Mouse (Mus musculus) CD8-positive naive resting alpha-beta T cell, adult 57 days (primary cell): Measurements from ENCODE around the gene Dnase1l1. TPM values are rescaled to one million over a fixed set of nuclear protein-coding genes. Genes with fewer than 3 reads are reported as not detected.

ENCODE experiments used
- total RNA-seq: library from RNA; stranded (reverse); gene quantifications from one replicate; pipeline ENCODE4 v1.2.4, GENCODE M21; 2023

The Dnase1l1 gene
- 8.8 TPM for total RNA-seq

GRCm38 (mm10) chrX:74281732-74282394 is at the start of gene Dnase1l1, which contains the start of gene Taz:
Dnase1l1 (minus strand) TSS chrX:74282337.
Taz (plus strand) TSS chrX:74281912.

GRCm38 (mm10) chrX:74328725-74329161 is 46.6 kb upstream of the Dnase1l1 start, which contains the start of gene Plxna3:
Plxna3 (plus strand) TSS chrX:74329066.

GRCm38 (mm10) chrX:74312540-74313464 is 30.7 kb upstream of the Dnase1l1 start, which contains the start of gene Fam50a:
Fam50a (plus strand) TSS chrX:74313033.

GRCm38 (mm10) chrX:74304867-74305700 is 22.9 kb upstream of the Dnase1l1 start, which contains the start of gene Gdi1:
Gdi1 (plus strand) TSS chrX:74304998.

GRCm38 (mm10) chrX:74296538-74297448 is 14.7 kb upstream of the Dnase1l1 start, which contains the start of gene Atp6ap1:
Atp6ap1 (plus strand) TSS chrX:74297097.

GRCm38 (mm10) chrX:74270062-74270901 is 11.9 kb downstream of the Dnase1l1 start, which contains the start of gene Rpl10:
Rpl10 (plus strand) TSS chrX:74270812.

GRCm38 (mm10) chrX:74254153-74254887 is 27.8 kb downstream of the Dnase1l1 start, which contains the start of gene Emd:
Emd (plus strand) TSS chrX:74254687.

GRCm38 (mm10) chrX:74249615-74250014 is 32.5 kb downstream of the Dnase1l1 start, which contains the start of gene Flna:
Flna (minus strand) TSS chrX:74249820.

Other genes starting within 250 kb of the Dnase1l1 start
- gene Opn1mw, start 154.9 kb downstream of the Dnase1l1 start, total RNA-seq: not detected
- gene Mecp2, start 147.0 kb downstream of the Dnase1l1 start, total RNA-seq: 47.1 TPM
- gene Tex28, start 114.5 kb downstream of the Dnase1l1 start, total RNA-seq: not detected
- not detected for gene Tktl1, start 105.1 kb downstream of the Dnase1l1 start, total RNA-seq
- 592 TPM for gene Flna, start 32.5 kb downstream of the Dnase1l1 start, total RNA-seq
- 82.0 TPM for gene Emd, start 27.6 kb downstream of the Dnase1l1 start, total RNA-seq
- gene Rpl10, start 11.5 kb downstream of the Dnase1l1 start, total RNA-seq: 710 TPM
- gene Taz, start 425 bp downstream of the Dnase1l1 start, total RNA-seq: 77.2 TPM
- 90.2 TPM for gene Atp6ap1, start 14.8 kb upstream of the Dnase1l1 start, total RNA-seq
- 176 TPM for gene Gdi1, start 22.7 kb upstream of the Dnase1l1 start, total RNA-seq
- gene Fam50a, start 30.7 kb upstream of the Dnase1l1 start, total RNA-seq: 68.6 TPM
- 11.0 TPM for gene Plxna3, start 46.7 kb upstream of the Dnase1l1 start, total RNA-seq
- gene Lage3, start 71.3 kb upstream of the Dnase1l1 start, total RNA-seq: 27.9 TPM
- 20.9 TPM for gene Ubl4a, start 90.9 kb upstream of the Dnase1l1 start, total RNA-seq
- 16.1 TPM for gene Slc10a3, start 91.0 kb upstream of the Dnase1l1 start, total RNA-seq
- gene Fam3a, start 110.9 kb upstream of the Dnase1l1 start, total RNA-seq: 23.0 TPM
- 58.8 TPM for gene Ikbkg, start 111.0 kb upstream of the Dnase1l1 start, total RNA-seq
- gene G6pdx, start 146.9 kb upstream of the Dnase1l1 start, total RNA-seq: 32.9 TPM
- not detected for gene Gm6880, start 199.1 kb upstream of the Dnase1l1 start, total RNA-seq